Mouse (Mus musculus) myocyte (in vitro differentiated cells): ENCODE data around the gene Rbm47. TPM values are rescaled to one million over a fixed set of nuclear protein-coding genes. Genes with fewer than 3 reads are reported as not detected.

Experiments
- H3K27me3 ChIP-seq: one replicate; pipeline ENCODE4 v1.6.1; 2011; ENCODE audit not compliant: control insufficient read depth, insufficient read depth, insufficient read length
- H3K36me3 ChIP-seq: one replicate; pipeline ENCODE4 v1.6.1; 2011; ENCODE audit not compliant: control insufficient read depth, insufficient read depth
- H3K4me2 ChIP-seq: one replicate; pipeline ENCODE4 v1.6.1; 2011; ENCODE audit warnings: low read depth, control low read depth
- H3K4me3 ChIP-seq: one replicate; pipeline ENCODE4 v1.5.1; 2011; ENCODE audit warnings: mild to moderate bottlenecking, control low read depth, moderate library complexity
- H3K79me2 ChIP-seq: one replicate; pipeline ENCODE4 v1.6.1; 2011; ENCODE audit not compliant: control insufficient read depth, insufficient read depth
- H3ac ChIP-seq: one replicate; pipeline ENCODE4 v1.6.1; 2011; ENCODE audit not compliant: control insufficient read depth, insufficient read length
- CEBPB ChIP-seq: IDR thresholded peaks from 2 replicates; pipeline ENCODE4 v1.6.1; 2011; ENCODE audit warnings: mild to moderate bottlenecking, moderate library complexity; ENCODE audit not compliant: poor library complexity, insufficient read depth, severe bottlenecking
- E2F4 ChIP-seq: IDR thresholded peaks from one replicate; pipeline ENCODE4 v1.6.1; 2011; ENCODE audit warnings: mild to moderate bottlenecking, control low read depth, moderate library complexity; ENCODE audit not compliant: insufficient read depth
- MAX ChIP-seq: IDR thresholded peaks from one replicate; pipeline ENCODE4 v1.6.1; 2011; ENCODE audit warnings: low read depth, mild to moderate bottlenecking, control low read depth
- MYOD1 ChIP-seq, 3 experiments: IDR thresholded peaks; one replicate each; pipeline ENCODE4 v1.6.1; 2011; ENCODE audit warnings: control low read depth in 2 of 3, low read depth in 2 of 3, mild to moderate bottlenecking in 2 of 3, moderate library complexity in 1 of 3; ENCODE audit not compliant: insufficient read length in 2 of 3, control insufficient read depth in 1 of 3
- MYOG ChIP-seq, 3 experiments: IDR thresholded peaks; one replicate each; pipeline ENCODE4 v1.6.1; 2011; ENCODE audit warnings: control low read depth in 2 of 3, low read depth in 2 of 3, mild to moderate bottlenecking in 2 of 3; ENCODE audit not compliant: insufficient read length in 2 of 3, control insufficient read depth in 1 of 3, insufficient read depth in 1 of 3
- POLR2A ChIP-seq: IDR thresholded peaks from one replicate; pipeline ENCODE4 v1.6.1; 2011; ENCODE audit warnings: low read depth, mild to moderate bottlenecking, control low read depth, moderate library complexity; ENCODE audit not compliant: insufficient read length
- POLR2AphosphoS2 ChIP-seq: IDR thresholded peaks from one replicate; pipeline ENCODE4 v1.6.1; 2011; ENCODE audit warnings: low read depth, control low read depth; ENCODE audit not compliant: insufficient read length
- REST ChIP-seq: IDR thresholded peaks from one replicate; pipeline ENCODE4 v1.6.1; 2011; ENCODE audit warnings: mild to moderate bottlenecking, control low read depth, moderate library complexity; ENCODE audit not compliant: insufficient read depth, insufficient read length
- SRF ChIP-seq: IDR thresholded peaks from one replicate; pipeline ENCODE4 v1.6.1; 2011; ENCODE audit warnings: low read depth; ENCODE audit not compliant: control insufficient read depth, insufficient read length
- TCF12 ChIP-seq: IDR thresholded peaks from one replicate; pipeline ENCODE4 v1.6.1; 2011; ENCODE audit warnings: mild to moderate bottlenecking, control low read depth; ENCODE audit not compliant: poor library complexity, insufficient read depth, severe bottlenecking
- TCF3 ChIP-seq: IDR thresholded peaks from one replicate; pipeline ENCODE4 v1.6.1; 2011; ENCODE audit warnings: low read depth, control low read depth; ENCODE audit not compliant: insufficient read length
- USF1 ChIP-seq: IDR thresholded peaks from one replicate; pipeline ENCODE4 v1.6.1; 2011; ENCODE audit warnings: low read depth, mild to moderate bottlenecking, control low read depth, moderate library complexity
- polyA plus RNA-seq: library from polyadenylated mRNA; unstranded; fragments of >200 nt; fragmentation: generic; extraction: Trizol; gene quantifications from one replicate; pipeline ENCODE4 v1.2.1, GENCODE M21; 2012; ENCODE audit warnings: missing spikeins

Gene Rbm47
- polyA plus RNA-seq, 1 experiment, result 0.10 TPM

GRCm38 (mm10) chr5:66069133-66069469 is 103.8 kb downstream of the Rbm47 start:
- Histone ChIP-seq H3K79me2 (no peaks in the 10 kb centered on the region), H3K27me3 (no peaks in the 10 kb centered on the region), H3ac (no peak overlapping the region), H3K4me2 (no peak overlapping the region), H3K4me3 (no peak overlapping the region), H3K36me3 (no peaks in the 10 kb centered on the region)
- no peak for TF ChIP-seq SRF
- no peak for TF ChIP-seq MAX
- no peak for TF ChIP-seq TCF12
- no peak for TF ChIP-seq E2F4
- TF ChIP-seq CEBPB, result no peak
- TF ChIP-seq MYOD1 (IDR thresholded peaks at IDR 0.05; ENCODE audit: control insufficient read depth in 1 of 3, insufficient read length in 2 of 3, low read depth in 2 of 3), result no peak

- Histone ChIP-seq H3K79me2 (no peaks in the 10 kb centered on the region), H3K36me3 (no peaks in the 10 kb centered on the region), H3ac (no peak overlapping the region), H3K4me3 (no peak overlapping the region), H3K4me2 (no peak overlapping the region), H3K27me3 (no peaks in the 10 kb centered on the region)
- TF ChIP-seq CEBPB, result no peak
- no peak for TF ChIP-seq TCF3
Measured at GRCm38 (mm10) chr5:66068068-66068920, 104.6 kb downstream of the Rbm47 start.

GRCm38 (mm10) chr5:66067219-66067618 is 105.7 kb downstream of the Rbm47 start:
- Histone ChIP-seq H3K27me3 (no peaks in the 10 kb centered on the region), H3K36me3 (no peaks in the 10 kb centered on the region)
- TF ChIP-seq USF1, result no peak
- TF ChIP-seq POLR2A, result no peak
- TF ChIP-seq POLR2AphosphoS2, result no peak
- TF ChIP-seq TCF3, result no peak
- TF ChIP-seq MYOD1 (IDR thresholded peaks at IDR 0.05; ENCODE audit: control insufficient read depth in 1 of 3, insufficient read length in 2 of 3, low read depth in 2 of 3), result no peak
- no peak for TF ChIP-seq TCF12
- no peak for TF ChIP-seq MAX

GRCm38 (mm10) chr5:66062930-66063220 is 110.0 kb downstream of the Rbm47 start:
- Histone ChIP-seq H3K36me3 (no peaks in the 10 kb centered on the region), H3K79me2 (no peaks in the 10 kb centered on the region), H3ac (no peak overlapping the region), H3K4me3 (no peak overlapping the region), H3K27me3 (no peaks in the 10 kb centered on the region), H3K4me2 (no peak overlapping the region)
- TF ChIP-seq CEBPB, result no peak
- TF ChIP-seq E2F4, result no peak
- no peak for TF ChIP-seq MYOD1 (IDR thresholded peaks at IDR 0.05; ENCODE audit: control insufficient read depth in 1 of 3, insufficient read length in 2 of 3, low read depth in 2 of 3)
- no peak for TF ChIP-seq POLR2A
- TF ChIP-seq USF1, result no peak
- no peak for TF ChIP-seq SRF
- no peak for TF ChIP-seq MYOG (IDR thresholded peaks at IDR 0.05; ENCODE audit: control insufficient read depth in 1 of 3, insufficient read depth in 1 of 3, insufficient read length in 2 of 3, low read depth in 2 of 3)
- TF ChIP-seq MAX, result no peak
- TF ChIP-seq TCF12, result no peak

More at GRCm38 (mm10) chr5:66067219-66067618, 105.7 kb downstream of the Rbm47 start:
- H3K79me2 ChIP-seq, result no peaks in the 10 kb centered on the region
- H3K4me3 ChIP-seq, result no peak overlapping the region
- no peak overlapping the region for H3ac ChIP-seq
- H3K4me2 ChIP-seq, result no peak overlapping the region

- no peak for TF ChIP-seq SRF
- no peak for TF ChIP-seq POLR2A
- no peak for TF ChIP-seq CEBPB
- TF ChIP-seq POLR2AphosphoS2, result no peak
- TF ChIP-seq MAX, result no peak
- no peak for TF ChIP-seq MYOD1 (IDR thresholded peaks at IDR 0.05; ENCODE audit: control insufficient read depth in 1 of 3, insufficient read length in 2 of 3, low read depth in 2 of 3)
- no peak for TF ChIP-seq E2F4
- TF ChIP-seq USF1, result no peak
- no peak for TF ChIP-seq MYOG (IDR thresholded peaks at IDR 0.05; ENCODE audit: control insufficient read depth in 1 of 3, insufficient read depth in 1 of 3, insufficient read length in 2 of 3, low read depth in 2 of 3)
- no peak for TF ChIP-seq REST
- no peak for TF ChIP-seq TCF3
- no peak for TF ChIP-seq TCF12
- no peaks in the 10 kb centered on the region for H3K27me3 ChIP-seq
- no peaks in the 10 kb centered on the region for H3K36me3 ChIP-seq
- H3K4me3 ChIP-seq, result no peak overlapping the region
- H3K79me2 ChIP-seq, result no peaks in the 10 kb centered on the region
- H3ac ChIP-seq, result no peak overlapping the region
- no peak overlapping the region for H3K4me2 ChIP-seq
Measured at GRCm38 (mm10) chr5:66062046-66062929, 110.6 kb downstream of the Rbm47 start.
